Mouse (Mus musculus) right cerebral cortex, postnatal 10 days (tissue): ENCODE data around the gene Rnls.
A peak's percentile ranks its signal among the peaks of the same experiment; 100 is the strongest.
"Not testable (repeated sequence)": the region's sequence is repeated elsewhere in the genome, so short reads cannot be mapped to it uniquely, and the experiment has no call there.

ENCODE experiments used
- DNase-seq, 2 experiments: peaks; one replicate each; pipeline ENCODE4 v3.0.0; 2021; ENCODE audit warnings: low spot score in 2 of 2

Gene Rnls

DNA sequence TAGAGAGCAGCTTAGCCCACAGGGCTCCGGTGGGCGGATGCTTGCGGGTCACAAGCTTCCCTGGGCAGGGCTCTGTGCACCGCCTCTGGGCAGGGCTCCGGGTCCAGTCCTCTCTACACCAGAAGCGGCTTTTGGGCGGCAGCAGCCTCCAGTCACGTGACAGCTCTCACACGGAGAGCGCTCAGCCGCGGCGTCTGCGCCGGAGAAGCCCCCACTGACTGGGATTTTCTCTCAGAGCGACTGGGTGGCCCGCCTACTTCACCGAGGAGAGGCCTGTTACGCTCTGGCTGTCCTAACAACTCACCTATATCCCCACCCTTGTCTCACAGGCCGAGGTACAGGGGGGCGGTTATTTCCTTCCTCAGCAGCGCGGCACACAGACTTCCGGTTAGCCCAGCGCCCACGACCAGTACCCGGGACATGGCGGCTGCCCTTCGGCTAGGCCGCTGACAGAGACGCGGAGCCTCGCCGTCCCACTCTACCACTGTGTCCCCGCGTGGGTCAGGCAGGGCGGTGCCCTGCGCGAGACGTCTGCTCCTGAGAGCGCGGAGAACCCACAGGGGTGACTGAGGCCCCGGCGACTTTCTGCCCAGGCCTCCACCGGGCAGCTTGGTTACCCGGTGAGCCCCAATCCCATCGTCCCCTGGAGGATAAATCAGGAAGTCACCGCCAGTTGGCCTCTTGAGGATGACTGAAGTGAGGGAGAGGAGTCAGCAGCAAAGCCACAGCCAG, at the start of gene Rnls:
Gene Rnls (minus strand): TSS at position 645 of the 732 bp plus-strand sequence.
- DNase-seq, result peak; percentile 89 to 92

DNA sequence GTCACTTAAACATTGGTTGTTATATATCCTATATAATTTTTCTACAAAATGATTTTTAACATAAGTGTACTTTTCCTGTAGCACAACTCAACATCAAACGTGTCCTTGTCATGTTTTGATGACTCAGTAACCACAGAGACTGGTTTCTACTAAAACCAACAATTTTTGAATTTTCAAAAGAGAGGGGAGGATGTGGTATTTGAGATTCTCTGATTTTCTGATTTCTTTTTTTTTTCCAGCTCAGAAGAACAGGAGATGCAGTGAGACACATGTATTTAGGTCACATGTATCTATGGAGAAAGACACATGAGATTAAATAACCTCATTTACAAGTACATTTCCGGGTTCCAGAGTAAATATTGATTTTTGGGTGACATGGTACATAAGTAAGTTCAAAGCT, 37.4 kb upstream of the Rnls start:
- DNase-seq, result no peak

DNA sequence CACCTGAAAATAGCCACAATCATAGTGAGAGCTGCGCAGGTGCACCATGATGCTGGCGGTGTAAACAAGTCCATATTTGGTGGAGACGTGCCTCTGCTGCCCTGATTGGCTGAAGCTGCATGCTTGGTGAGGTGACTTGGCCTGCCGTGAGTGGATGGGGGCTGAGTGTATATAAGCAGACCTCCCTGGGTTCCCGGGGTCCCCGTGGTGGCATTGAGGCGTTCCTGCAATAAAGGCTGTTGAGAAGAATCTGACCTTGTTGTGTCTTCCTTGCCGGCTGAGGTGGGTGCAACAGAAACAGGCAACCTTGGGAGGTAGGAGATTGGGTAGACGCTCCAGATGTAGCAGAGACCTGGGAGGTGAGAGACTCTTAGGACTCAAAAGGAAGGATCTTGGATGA, 27.3 kb upstream of the Rnls start:
- DNase-seq, result not testable (repeated sequence)

DNA sequence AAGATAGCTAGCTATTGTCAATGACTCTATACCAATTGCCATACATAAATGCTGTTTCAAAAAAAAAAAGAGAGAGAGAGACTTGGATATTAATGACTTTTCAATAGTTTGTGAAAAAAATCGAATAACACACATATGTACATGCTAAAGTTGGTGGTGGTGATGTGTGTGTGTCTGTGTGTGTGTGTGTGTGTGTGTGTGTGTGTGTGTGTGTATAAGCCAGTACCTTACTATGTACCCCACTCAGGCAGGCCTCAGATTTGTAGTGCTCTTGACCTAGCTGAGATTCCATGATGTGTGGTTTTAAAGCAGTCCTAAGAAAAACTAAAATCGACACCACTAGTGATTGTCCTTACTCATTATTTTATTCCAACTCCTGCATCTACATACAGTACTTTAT, 11.3 kb downstream of the Rnls start:
- no peak for DNase-seq

DNA sequence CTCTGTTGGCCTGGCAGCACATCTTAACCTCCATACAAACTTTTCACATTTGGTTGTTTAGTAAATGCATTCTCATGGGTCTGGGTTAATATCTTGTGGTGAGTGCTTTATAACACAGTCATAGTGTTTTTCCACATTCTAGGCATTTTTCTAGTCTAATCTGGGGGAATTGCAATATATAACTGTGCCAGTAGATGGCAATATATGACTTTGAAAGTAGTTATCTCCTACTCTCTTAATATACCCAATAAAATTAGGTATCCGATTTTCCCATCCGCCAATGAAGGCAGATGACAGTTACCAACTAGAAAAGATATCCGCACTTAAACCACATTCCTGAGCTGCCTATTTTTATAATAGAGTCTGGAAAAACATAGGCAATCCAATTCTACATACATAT, 11.7 kb downstream of the Rnls start:
- no peak for DNase-seq

DNA sequence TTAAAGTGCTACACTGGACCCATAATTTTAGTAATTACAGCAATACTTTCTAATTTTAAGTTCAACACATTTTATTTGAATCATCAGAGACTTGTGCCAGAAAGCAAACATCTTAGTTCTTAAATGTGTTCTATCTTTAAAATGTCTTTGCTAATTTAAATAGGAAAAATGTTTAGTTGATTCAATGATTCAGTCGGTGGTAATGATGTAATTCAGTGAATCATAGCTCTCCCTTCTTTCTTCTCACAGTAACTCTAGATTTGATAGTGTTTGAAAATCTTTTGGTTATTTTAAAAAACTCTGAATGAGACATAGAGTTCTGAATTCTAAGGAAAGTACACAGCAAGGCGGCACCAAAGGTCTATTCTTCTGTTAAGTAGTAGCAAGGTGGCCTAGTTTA, 23.3 kb downstream of the Rnls start:
- DNase-seq, result no peak

DNA sequence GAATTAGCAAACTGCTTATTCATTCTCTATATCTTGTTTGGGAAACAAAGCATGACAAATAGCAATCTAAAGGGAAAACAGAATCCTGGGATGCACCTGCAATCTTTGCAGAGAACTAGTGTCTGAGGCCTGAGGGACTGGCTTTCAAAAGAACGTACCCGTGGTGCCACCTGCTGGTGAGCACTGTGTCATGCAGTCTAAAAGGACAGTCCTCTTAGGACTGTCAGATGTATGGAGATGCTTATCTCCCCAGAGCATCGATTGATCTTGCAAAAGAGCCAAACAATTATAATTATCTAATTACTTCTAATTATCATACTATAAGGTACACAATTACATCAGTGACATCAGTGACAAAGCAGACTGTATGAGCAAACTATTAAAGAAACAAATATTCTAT, 25.4 kb downstream of the Rnls start:
- DNase-seq, result peak; percentile 86

DNA sequence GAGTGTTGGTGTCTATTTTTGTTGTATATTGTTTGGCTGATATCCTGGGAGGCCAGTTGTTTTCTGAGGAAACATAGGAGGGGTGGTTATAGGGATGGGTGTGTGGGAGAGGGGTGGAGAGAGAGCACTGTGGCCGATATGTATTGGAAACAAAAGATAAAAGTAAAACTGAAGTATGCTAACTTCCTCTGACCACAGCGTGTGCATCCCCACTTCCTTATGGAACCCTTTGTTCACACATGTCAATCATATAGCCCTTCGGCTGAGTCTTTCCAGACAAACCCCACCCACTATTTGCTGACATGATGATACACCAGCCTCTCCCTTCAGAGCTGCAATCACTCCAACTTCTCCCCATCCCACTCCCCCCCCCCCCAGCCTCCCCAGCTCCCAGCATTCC, 35.1 kb downstream of the Rnls start:
- DNase-seq, result no peak

DNA sequence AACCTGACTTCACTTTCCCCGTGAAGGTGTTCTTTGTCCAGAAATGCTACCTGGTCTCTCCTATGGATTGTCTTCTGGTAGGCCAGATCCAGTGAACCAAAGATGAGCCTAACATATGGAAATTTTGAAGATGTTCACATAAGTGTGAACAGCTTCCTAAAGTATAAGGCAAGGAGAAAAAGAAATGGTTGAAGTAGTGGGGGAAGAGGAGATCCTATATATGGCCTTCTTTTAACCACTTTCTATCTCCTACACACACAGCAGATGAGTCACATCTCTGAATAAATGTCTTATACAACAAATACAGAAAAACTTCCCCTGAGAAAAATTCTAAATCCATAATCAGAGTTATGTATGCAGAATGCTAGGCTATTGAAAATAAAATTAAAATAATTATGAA, 52.0 kb downstream of the Rnls start:
- no peak for DNase-seq

DNA sequence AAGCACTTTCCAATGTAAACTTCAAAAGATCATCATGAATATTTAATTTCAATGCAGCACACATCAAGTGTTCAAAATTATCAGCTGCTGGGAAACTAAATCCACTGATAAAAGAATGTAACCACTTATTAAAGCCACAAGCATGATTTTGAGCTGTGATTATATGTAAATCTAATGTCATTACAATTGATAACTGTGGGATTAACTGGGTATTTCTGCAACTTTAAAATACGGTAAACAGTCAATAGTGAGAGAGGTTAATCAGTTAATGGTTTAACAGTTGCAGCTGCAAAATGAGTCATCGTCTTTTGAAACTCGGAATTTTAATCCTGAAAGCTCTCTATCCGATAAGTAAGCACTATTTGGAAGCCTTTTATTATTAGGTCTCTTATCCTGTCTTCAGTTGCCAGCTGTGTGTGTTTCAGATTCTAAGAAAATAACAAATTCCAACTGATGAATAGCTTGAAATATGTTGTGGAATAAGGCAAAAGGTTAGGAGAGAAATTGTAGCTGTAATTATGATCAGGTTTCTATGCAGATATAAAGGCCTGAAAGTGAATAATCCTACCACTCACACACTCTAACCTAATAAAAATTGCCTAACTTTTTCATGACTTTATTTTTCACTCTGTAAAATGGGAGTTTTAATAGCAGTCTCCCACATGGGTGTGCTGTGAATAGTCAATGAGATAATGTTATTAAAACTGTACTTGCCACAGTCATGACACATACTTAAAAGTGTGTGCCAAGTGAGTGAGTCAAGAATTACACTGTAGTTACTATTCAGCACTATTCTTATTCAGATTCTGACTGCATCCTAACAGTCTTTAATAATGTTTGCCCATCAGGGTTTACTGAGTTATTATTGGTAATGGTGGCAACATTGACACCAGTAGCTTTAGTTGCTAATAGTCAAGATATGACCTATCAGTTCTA, 65.1 kb downstream of the Rnls start:
- no peak for DNase-seq

DNA sequence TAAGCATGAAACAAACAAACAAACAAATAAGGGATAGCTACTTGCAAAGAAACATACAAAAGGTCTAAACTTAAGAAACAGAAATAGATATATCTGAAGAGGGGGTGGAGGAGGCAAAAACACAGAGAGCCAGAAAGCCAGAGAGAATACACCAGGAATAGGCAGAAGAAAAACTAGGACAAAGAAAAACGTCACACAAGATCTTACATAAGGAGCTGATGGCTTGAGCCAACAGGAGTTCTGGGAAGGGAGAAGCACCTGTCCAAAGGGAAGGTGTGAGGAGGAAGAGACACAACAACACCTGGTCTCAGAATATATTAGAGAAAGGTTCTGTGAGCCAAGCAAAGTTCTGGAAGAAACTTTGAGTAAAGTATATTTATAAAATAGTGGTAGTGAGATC, 73.3 kb downstream of the Rnls start:
- DNase-seq, result no peak

DNA sequence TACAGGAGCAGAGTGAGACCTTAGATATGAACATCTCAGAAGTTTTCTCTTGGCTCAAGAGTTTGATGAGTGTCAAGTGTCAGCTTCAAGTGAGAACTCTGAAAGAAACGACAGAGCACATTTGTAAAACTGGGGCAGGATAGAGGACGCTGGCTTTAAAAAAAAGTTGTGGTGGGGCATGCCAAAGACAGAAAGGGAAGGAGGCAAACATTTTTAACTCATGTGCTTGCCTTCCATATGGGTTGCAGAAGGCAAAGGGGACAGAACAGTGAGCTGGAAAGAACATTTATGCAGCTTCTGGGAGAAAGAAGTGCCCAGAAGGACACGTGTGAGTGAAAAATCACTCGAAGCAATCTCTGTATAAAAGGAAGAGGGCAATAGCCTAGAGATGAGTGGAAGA, 75.0 kb downstream of the Rnls start:
- DNase-seq, result no peak

DNA sequence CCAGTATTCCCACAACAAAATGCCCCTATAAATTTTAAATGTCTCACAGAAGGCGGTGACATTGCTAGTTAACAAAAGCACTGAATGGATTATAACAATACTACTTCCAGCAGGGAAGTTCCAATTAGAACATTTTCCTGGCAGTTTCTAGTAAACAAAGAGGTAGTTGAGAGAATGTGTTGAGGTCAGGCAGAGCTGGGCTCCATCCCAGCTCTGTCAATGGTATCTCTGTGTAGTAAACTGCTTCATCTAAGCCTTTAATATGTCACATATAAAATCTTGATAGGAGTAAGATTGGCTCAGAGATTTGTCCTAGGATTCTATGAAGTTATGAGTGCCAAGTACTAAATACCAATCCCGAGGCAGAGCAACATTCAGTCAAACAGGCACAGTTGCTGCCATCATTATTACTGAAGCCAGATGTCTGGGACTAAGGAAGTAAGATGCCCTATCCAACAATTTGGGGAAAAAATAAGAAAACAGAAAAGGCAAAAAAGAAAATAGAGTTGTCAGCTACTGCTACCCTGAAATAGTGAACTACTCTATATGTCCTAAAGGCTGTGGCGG, 92.3 kb downstream of the Rnls start:
- DNase-seq, result no peak

DNA sequence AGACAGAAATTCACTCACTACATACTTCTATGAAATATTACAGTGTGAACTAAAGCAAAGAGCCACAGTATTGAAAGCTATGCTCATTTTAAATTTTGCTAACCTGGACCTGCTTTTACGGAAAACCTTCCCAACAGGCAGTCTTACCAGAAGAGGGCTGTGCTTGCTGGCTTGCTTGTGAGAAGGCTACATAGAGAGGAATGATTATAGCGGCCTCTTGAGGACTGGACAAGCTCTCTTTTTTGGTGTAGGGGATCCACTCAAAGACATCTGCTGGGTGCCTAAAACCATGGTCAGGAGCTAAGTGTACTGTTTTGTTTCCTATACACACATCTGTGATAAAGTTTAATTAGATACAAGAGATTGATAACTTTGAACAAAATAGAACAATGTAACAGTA, 95.8 kb downstream of the Rnls start:
- no peak for DNase-seq

DNA sequence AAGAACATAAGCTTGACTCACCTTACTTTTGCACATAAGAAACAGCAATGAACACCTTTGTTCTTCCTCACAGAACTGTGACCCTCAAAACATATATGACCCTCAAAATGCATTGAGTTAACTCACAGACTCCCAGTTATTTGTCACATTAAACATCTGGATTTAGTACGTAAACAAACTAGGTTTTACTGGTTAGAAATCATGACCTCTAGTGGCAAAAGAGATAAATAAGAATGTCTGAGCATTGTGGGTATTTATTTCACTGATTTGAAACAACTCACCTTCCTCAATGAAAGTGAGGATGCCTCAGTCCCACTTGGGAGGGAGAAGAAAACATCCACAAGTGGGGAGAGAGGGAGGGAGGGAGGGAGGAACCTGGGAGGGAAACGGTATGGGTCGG, 109.1 kb downstream of the Rnls start:
- DNase-seq, result no peak

DNA sequence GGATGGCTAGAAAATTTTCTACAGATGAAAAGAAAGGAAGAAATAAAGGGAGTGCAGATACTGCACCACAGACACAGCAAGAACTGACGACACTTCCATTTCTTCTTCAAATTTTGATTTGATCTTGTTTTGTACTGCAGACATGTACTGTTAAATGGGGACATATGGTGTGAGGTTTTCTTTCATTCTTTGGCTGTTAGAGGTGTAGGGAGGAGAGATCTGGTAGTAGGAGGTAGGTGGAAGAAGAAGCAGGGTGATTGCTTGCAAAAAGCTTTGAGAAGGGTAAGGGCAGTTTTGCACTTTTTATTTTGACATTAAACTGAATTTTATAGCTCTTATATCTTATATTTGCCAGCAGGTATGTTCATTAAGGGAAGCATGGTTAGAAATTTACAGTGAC, 115.7 kb downstream of the Rnls start:
- no peak for DNase-seq

DNA sequence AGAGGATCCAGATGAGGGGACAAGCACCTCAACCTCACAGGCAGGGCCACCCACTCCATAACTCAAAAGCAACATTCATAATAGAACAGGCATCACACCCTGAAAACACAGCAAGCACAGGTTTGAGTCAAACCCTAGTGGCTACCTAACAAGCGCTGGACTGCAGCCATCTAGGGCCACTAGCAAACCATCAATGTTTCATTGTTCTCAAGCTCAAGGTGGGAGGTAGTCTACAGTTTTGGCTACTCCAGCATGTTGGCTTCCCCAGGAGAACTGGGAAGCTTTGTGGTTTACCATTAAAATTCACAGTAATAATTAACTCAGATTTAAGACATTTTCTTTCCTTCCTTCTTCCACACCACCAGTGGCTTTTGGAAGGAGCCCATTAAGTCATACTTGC, 118.4 kb downstream of the Rnls start:
- no peak for DNase-seq

DNA sequence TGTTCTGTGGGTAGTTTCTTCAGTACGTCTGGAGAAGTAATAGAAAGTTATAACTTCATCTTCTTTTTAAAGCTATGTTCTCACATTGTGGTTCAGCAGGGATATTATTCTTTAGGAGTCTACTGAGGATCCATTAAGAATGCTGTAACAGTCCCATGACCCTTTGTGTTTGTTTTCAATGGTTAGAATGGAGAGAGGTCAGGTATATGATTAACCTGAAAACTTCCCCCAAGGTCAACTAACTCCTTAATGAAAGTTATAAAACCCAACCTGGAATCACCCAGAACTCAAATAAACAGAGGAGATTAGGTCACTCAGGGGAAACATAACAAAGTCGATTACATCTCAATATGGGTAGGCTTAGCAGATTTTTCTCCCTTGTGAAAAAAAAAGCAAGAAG, 120.5 kb downstream of the Rnls start:
- no peak for DNase-seq

DNA sequence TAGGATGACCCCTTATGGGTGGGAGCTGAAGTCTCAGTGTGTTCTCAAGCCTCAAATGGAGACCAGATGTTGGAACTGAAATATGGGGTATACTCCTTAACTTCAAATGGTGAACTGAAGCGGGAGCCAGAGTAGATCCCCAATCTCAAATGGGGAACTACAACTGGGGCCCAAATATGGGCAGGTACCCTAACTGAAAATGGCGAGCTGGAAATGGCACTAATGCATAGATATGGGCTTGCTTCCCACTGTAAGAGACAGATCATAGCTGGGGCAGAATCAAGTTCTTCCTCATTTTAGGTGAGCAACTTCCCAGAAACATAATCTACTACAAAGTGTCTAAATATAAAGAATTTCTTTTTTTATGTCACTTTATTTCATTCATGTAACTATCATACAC, 121.9 kb downstream of the Rnls start:
- no peak for DNase-seq

DNA sequence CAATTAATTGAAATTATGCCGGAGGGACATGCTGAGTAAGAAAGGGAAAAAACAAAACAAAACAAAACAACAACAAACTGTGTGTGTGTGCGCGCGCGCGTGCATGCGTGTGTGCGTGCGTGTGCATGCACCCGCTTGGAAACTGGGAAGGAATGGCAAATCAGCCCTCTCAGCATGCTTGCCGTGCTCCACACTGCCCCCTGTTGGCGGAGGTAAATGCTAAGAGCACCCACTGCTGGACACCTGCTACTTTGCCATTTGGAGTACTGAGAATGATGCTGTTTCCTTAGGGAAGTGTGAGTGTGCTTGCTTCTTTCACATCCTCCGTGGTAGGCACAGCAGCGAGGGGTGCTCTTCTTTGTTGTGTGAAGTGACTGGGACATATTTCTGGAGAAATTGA, 124.1 kb downstream of the Rnls start:
- DNase-seq, result peak in 1 of 2 experiments; percentile 26

DNA sequence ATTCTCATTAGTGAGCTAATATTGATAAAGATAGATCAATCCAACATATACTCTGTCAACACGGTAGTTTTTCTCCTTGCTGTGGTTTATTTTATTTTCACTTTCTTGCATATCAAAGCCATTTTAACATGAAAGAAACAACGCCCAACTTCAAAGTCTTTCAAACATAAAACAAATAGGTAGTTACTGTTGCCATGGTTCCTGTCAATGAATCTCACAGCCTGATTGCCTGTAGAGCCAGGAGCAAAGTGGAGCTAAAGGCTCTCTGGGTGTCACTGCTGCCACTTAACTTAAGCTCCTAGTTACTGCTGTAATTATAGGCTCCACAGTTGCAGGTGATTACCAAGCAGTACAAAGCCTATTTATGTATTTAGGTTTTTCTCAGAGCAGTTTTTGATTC, 126.8 kb downstream of the Rnls start:
- DNase-seq, result no peak

DNA sequence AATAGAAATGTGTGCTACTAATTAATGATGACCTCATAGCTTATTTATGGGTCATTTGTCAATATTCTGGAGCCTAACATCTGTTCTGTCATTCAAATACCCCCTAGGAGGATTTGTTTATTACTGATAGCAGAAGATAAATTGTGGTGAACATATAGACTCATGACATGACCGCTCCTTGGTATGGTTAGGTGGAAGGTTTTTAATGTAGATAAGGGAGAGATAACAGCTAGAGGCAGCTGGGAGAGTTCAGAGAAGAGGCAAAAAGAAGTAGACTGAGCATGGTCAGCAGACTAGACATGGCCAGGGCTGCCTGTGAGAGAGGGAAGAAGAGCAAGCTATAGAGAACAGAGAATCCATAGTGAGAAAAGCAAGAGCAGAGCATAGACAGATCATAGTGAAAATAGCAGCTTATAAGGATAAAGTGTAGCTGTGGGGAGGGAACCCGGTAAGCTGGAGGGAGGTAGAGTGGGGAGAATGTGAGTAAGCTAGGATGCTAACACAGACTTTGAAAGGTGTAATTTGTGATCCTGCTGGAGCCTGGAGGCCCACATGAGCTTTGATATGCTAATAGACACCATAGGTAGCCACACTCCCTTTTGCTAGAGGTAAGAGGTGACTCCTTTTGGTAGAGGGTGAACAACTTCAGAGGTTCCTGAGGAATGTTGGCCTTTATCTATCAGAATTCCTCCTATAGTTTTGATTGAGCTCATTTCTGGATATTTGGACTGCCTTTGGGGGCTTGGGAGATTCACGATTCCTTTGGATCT, 127.7 kb downstream of the Rnls start:
- DNase-seq, result no peak
